ENCODE assay signal across 12 mouse cellular contexts in the genomic region with DNA sequence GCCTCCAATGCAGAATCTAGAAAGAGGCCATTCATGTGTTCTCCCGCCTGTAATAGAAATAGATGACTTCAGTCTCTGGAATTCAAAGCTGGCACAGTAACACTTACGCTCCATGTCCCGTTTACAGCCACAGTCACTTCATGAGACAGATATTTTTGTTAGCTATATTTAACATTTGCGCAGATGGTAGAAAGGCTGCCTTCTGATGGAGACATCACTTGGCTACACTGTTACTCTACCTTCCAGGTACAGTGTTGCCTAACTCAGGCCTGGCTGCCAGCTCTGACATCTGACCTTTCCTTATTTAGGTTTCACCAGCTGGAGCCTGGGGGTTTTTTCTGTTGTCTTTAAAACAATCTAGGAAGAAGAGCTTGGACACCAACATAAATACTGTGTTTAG. TPM values are rescaled to one million over a fixed set of nuclear protein-coding genes. Genes with fewer than 3 reads are reported as not detected.
DNase-seq lines count a peak whose midpoint lies in the region; ATAC-seq lines count a peak whose summit lies in the region.
"Had no signal": no experiment of that assay in that cellular context is flagged by ENCODE, and none has a peak within 500 bp of the region (broad histone marks: within the 10 kb centered on the region; RNA-seq: fewer than 3 reads in every experiment).

No protein-coding gene starts in this region.

- 35% methylated on average over 4 of the region's 4 CpGs for WGBS in heart, embryonic 15.5 days
- WGBS in forebrain, embryonic 14.5 days = 92% methylated on average over 4 of the region's 4 CpGs

- no peaks in the 10 kb centered on the region for H3K36me3 ChIP-seq in heart, embryonic 15.5 days
- H3K36me3 ChIP-seq in forebrain, embryonic 14.5 days (ENCODE audit: control insufficient read depth, insufficient read depth, low read length) = peaks cover 7% of the 10 kb centered on the region; the same call in 1 of the 2 replicates

- no peak for ATAC-seq in heart, embryonic 15.5 days (replicated peaks; ENCODE audit: insufficient number of reproducible peaks, insufficient read depth, low FRiP score, low read depth)
- ATAC-seq in forebrain, embryonic 14.5 days = no peak

- DNase-seq in heart, adult 18-20 months = peak; percentile 44 to 48
- DNase-seq in heart, postnatal 25 days (ENCODE audit: low spot score) = no peak
- peak; percentile 21 to 50 for DNase-seq in right cerebral cortex, adult 2 months (ENCODE audit: low spot score in 2 of 2)
- no peak for DNase-seq in right cerebral cortex, postnatal 14 days
- DNase-seq in retina, postnatal 1 day = no peak
- DNase-seq in urinary bladder, adult 18-20 months (ENCODE audit: low spot score in 2 of 2) = no peak
- DNase-seq in forebrain, embryonic 14.5 days (ENCODE audit: low spot score) = no peak
- DNase-seq: adrenal gland, adult 8-10 months; gastrocnemius, postnatal 25 days; kidney, postnatal 25 days; thymus, postnatal 36 days had no signal

- peaks cover 41% of the 10 kb centered on the region for H3K4me1 ChIP-seq in heart, embryonic 15.5 days (replicated peaks)
- H3K4me1 ChIP-seq in forebrain, embryonic 14.5 days (ENCODE audit: control insufficient read depth, insufficient read depth, low read length) = peaks cover 17% of the 10 kb centered on the region

- intact Hi-C loops in heart, postnatal 25 days (cut with DNase I) = no loop called here

- peak overlapping the region; percentile 41 for H3K4me2 ChIP-seq in heart, embryonic 15.5 days
- H3K4me2 ChIP-seq in forebrain, embryonic 14.5 days (ENCODE audit: low read length) = no peak overlapping the region

- no peak overlapping the region for H3K4me3 ChIP-seq in heart, embryonic 15.5 days
- H3K4me3 ChIP-seq in forebrain, embryonic 14.5 days (ENCODE audit: low read depth, low read length) = no peak overlapping the region

- H3K9ac ChIP-seq in heart, embryonic 15.5 days = peak overlapping the region; percentile 41
- H3K9ac ChIP-seq in forebrain, embryonic 14.5 days (ENCODE audit: low read length) = no peak overlapping the region

- peak overlapping the region; percentile 89 for H3K27ac ChIP-seq in heart, embryonic 15.5 days
- no peak overlapping the region for H3K27ac ChIP-seq in forebrain, embryonic 14.5 days (ENCODE audit: low read depth, low read length)

- H3K9me3 ChIP-seq in heart, embryonic 15.5 days (replicated peaks) = no peaks in the 10 kb centered on the region
- no peaks in the 10 kb centered on the region for H3K9me3 ChIP-seq in forebrain, embryonic 14.5 days (replicated peaks; ENCODE audit: control insufficient read depth, low read length)

- no peaks in the 10 kb centered on the region for H3K27me3 ChIP-seq in heart, embryonic 15.5 days
- H3K27me3 ChIP-seq in forebrain, embryonic 14.5 days (replicated peaks; ENCODE audit: control insufficient read depth, insufficient read depth, low read length) = no peaks in the 10 kb centered on the region

RNA-seq across cellular contexts. Expression of a gene that starts 3.6 kb away (rescaled TPM):
- total RNA-seq in heart, adult 18-20 months (2021) = 10 to 100 TPM; 28.0 to 28.7 TPM
- 10 to 100 TPM; 31.2 to 35.1 TPM for total RNA-seq in heart, postnatal 25 days (2021)
- polyA plus RNA-seq in heart, embryonic 15.5 days (2015; fragmentation: Nextera tagmentation; extraction: Ambion mirVana) = 107 and 122 TPM in 2 replicates
- polyA plus RNA-seq in forebrain, embryonic 14.5 days (2014; fragmentation: Nextera tagmentation; extraction: Ambion mirVana) = 92.3 and 94.3 TPM in 2 replicates

RNA-seq across cellular contexts. Expression of a gene that starts 4.6 kb away (rescaled TPM):
- 10 to 100 TPM; 73.1 to 75.0 TPM for total RNA-seq in heart, adult 18-20 months (2021)
- total RNA-seq in heart, postnatal 25 days (2021) = 10 to 100 TPM; 76.4 to 78.0 TPM
- polyA plus RNA-seq in heart, embryonic 15.5 days (2015; fragmentation: Nextera tagmentation; extraction: Ambion mirVana) = 135 and 166 TPM in 2 replicates
- 257 and 287 TPM in 2 replicates for polyA plus RNA-seq in forebrain, embryonic 14.5 days (2014; fragmentation: Nextera tagmentation; extraction: Ambion mirVana)

RNA-seq across cellular contexts. Expression of a gene that starts 9.6 kb away (rescaled TPM):
- total RNA-seq in heart, adult 18-20 months (2021) = 10 to 100 TPM; 25.4 to 25.5 TPM
- 10 to 100 TPM; 20.9 to 23.0 TPM for total RNA-seq in heart, postnatal 25 days (2021)
- polyA plus RNA-seq in heart, embryonic 15.5 days (2015; fragmentation: Nextera tagmentation; extraction: Ambion mirVana) = 21.3 and 28.2 TPM in 2 replicates
- 32.6 and 35.4 TPM in 2 replicates for polyA plus RNA-seq in forebrain, embryonic 14.5 days (2014; fragmentation: Nextera tagmentation; extraction: Ambion mirVana)

RNA-seq across cellular contexts. Expression of a gene that starts 10.4 kb away (rescaled TPM):
- not detected for total RNA-seq in heart, adult 18-20 months (2021)
- total RNA-seq in heart, postnatal 25 days (2021) = not detected
- polyA plus RNA-seq in heart, embryonic 15.5 days (2015; fragmentation: Nextera tagmentation; extraction: Ambion mirVana) = 1.3 and 1.8 TPM in 2 replicates
- polyA plus RNA-seq in forebrain, embryonic 14.5 days (2014; fragmentation: Nextera tagmentation; extraction: Ambion mirVana) = 0.86 and 2.3 TPM in 2 replicates
- total RNA-seq: adrenal gland, adult 8-10 months; gastrocnemius, postnatal 25 days had no signal

RNA-seq across cellular contexts. Expression of a gene that starts 40.8 kb away (rescaled TPM):
- 1 to 10 TPM in 1 of 2 experiments, under 1 TPM in 1; 0.60 to 1.6 TPM for total RNA-seq in heart, adult 18-20 months (2021)
- under 1 TPM; 0.34 to 0.73 TPM for total RNA-seq in heart, postnatal 25 days (2021)
- 4.5 and 11.2 TPM in 2 replicates for polyA plus RNA-seq in heart, embryonic 15.5 days (2015; fragmentation: Nextera tagmentation; extraction: Ambion mirVana)
- 79.7 and 87.4 TPM in 2 replicates for polyA plus RNA-seq in forebrain, embryonic 14.5 days (2014; fragmentation: Nextera tagmentation; extraction: Ambion mirVana)
- total RNA-seq: gastrocnemius, postnatal 25 days had no signal

Comparison
In these comparisons a context has a peak if more than half of its experiments do, and no peak if none do; other contexts are left out.
1. DNase-seq: peak in heart, adult 18-20 months (2 of 2) and right cerebral cortex, adult 2 months (2 of 2); none in heart, postnatal 25 days (single experiment), right cerebral cortex, postnatal 14 days (single experiment), retina, postnatal 1 day (single experiment), urinary bladder, adult 18-20 months (0 of 2) and forebrain, embryonic 14.5 days (single experiment).